Comparison of ENCODE assay signal across 11 mouse cellular contexts in the genomic region with DNA sequence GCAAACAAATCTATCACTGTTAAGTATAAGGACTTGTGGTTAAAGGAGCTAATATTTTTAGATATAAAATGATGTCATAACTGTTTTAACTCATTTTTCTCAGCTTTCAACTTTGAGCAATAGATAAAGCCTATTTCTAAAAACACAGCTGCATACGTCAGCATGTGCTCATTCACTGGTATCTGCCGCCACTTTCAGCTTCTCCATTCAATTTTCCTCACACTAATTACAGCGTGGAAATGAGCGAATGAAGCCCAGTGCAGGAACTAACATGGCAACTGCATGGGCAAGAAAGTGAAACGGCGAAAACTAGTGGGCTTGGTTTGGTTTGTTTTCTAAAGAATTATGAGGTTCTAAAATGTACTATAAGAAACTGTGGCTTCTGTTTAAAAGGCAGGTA. TPM values are rescaled to one million over a fixed set of nuclear protein-coding genes. Genes with fewer than 3 reads are reported as not detected.
DNase-seq lines count a peak whose midpoint lies in the region; ATAC-seq and TF ChIP-seq lines count a peak whose summit lies in the region.
"Had no signal": no experiment of that assay in that cellular context is flagged by ENCODE, and none has a peak within 500 bp of the region (broad histone marks: within the 10 kb centered on the region; RNA-seq: fewer than 3 reads in every experiment).

No protein-coding gene starts in this region.

- no peak for DNase-seq in kidney, postnatal 4 days
- DNase-seq in forebrain, embryonic 10.5 days (ENCODE audit: extremely low spot score, low spot score) = no peak
- peak; percentile 15 for DNase-seq in retina, embryonic 14.5 days (ENCODE audit: low spot score)
- DNase-seq in right cerebral cortex, postnatal 4 days = no peak
- no peak for DNase-seq in adrenal gland, postnatal 25 days
- DNase-seq in cerebellum, adult 11-12 months = no peak
- DNase-seq: left cerebral cortex, postnatal 4 days had no signal

- peak overlapping the region; percentile 50; the same call in 1 of the 2 replicates for H3K4me3 ChIP-seq in kidney, embryonic 14.5 days (ENCODE audit: low read length)
- H3K4me3 ChIP-seq in forebrain, embryonic 10.5 days = peak overlapping the region; percentile 61
- H3K4me3 ChIP-seq in intestine, postnatal 0 days (ENCODE audit: low read depth, low read length) = peak overlapping the region; percentile 50; the same call in 1 of the 2 replicates

- WGBS in kidney, embryonic 14.5 days = 68% methylated on average over 6 of the region's 6 CpGs
- WGBS in forebrain, embryonic 10.5 days = 56% methylated on average over 6 of the region's 6 CpGs
- WGBS in intestine, postnatal 0 days = 52% methylated on average over 6 of the region's 6 CpGs

- H3K4me2 ChIP-seq in kidney, embryonic 14.5 days (replicated peaks; ENCODE audit: low read depth, low read length) = peak overlapping the region; percentile 40
- peak overlapping the region; percentile 70 for H3K4me2 ChIP-seq in intestine, postnatal 0 days (replicated peaks; ENCODE audit: low read depth)

- H3K9me3 ChIP-seq in kidney, embryonic 14.5 days (ENCODE audit: control insufficient read depth, low read length) = no peaks in the 10 kb centered on the region
- H3K9me3 ChIP-seq in forebrain, embryonic 10.5 days = no peaks in the 10 kb centered on the region; the same call in 1 of the 2 replicates
- no peaks in the 10 kb centered on the region for H3K9me3 ChIP-seq in intestine, postnatal 0 days (ENCODE audit: control insufficient read depth)

- H3K9ac ChIP-seq in kidney, embryonic 14.5 days (ENCODE audit: low read depth, low read length) = no peak overlapping the region
- H3K9ac ChIP-seq in intestine, postnatal 0 days (ENCODE audit: low read depth, low read length) = no peak overlapping the region

- H3K27ac ChIP-seq in kidney, embryonic 14.5 days (ENCODE audit: low read depth, low read length) = no peak overlapping the region
- no peak overlapping the region for H3K27ac ChIP-seq in forebrain, embryonic 10.5 days
- no peak overlapping the region for H3K27ac ChIP-seq in intestine, postnatal 0 days (ENCODE audit: low read depth, low read length)

- no peak for TF ChIP-seq CTCF in intestine, postnatal 0 days (IDR thresholded peaks at IDR 0.05; ENCODE audit: low read depth)

- no peak for ATAC-seq in kidney, embryonic 14.5 days (ENCODE audit: low FRiP score, low TSS enrichment)
- no peak for ATAC-seq in intestine, postnatal 0 days
- ATAC-seq: activated CD4-positive, CD25-positive, alpha-beta regulatory T cell, adult 4 months had no signal

- H3K36me3 ChIP-seq in kidney, embryonic 14.5 days (ENCODE audit: control insufficient read depth, insufficient read depth, low read length) = no peaks in the 10 kb centered on the region
- H3K36me3 ChIP-seq in forebrain, embryonic 10.5 days (replicated peaks) = no peaks in the 10 kb centered on the region
- H3K36me3 ChIP-seq in intestine, postnatal 0 days (ENCODE audit: control insufficient read depth, insufficient read depth) = no peaks in the 10 kb centered on the region

- no peaks in the 10 kb centered on the region for H3K4me1 ChIP-seq in kidney, embryonic 14.5 days (ENCODE audit: control insufficient read depth, insufficient read depth, low read length)
- no peaks in the 10 kb centered on the region for H3K4me1 ChIP-seq in forebrain, embryonic 10.5 days
- no peaks in the 10 kb centered on the region for H3K4me1 ChIP-seq in intestine, postnatal 0 days (replicated peaks; ENCODE audit: control insufficient read depth, insufficient read depth, low read length)

- H3K27me3 ChIP-seq in kidney, embryonic 14.5 days (ENCODE audit: control insufficient read depth, insufficient read depth, low read length) = no peaks in the 10 kb centered on the region
- H3K27me3 ChIP-seq in forebrain, embryonic 10.5 days (ENCODE audit: poor library complexity, severe bottlenecking) = no peaks in the 10 kb centered on the region
- H3K27me3 ChIP-seq in intestine, postnatal 0 days (replicated peaks; ENCODE audit: control insufficient read depth, insufficient read depth, low read length) = no peaks in the 10 kb centered on the region
- H3K27me3 ChIP-seq: CH12.LX had no signal

RNA-seq across cellular contexts. Expression of a gene that starts 1.4 kb away (rescaled TPM):
- 33.3 and 41.2 TPM in 2 replicates for polyA plus RNA-seq in kidney, embryonic 14.5 days (2014; fragmentation: Nextera tagmentation; extraction: Ambion mirVana)
- polyA plus RNA-seq in forebrain, embryonic 10.5 days (2016; fragmentation: Nextera tagmentation; extraction: Ambion mirVana) = 55.1 and 57.6 TPM in 2 replicates
- polyA plus RNA-seq in intestine, postnatal 0 days (2015; fragmentation: Nextera tagmentation; extraction: Ambion mirVana) = 10.5 and 11.7 TPM in 2 replicates
- 11.3 and 17.7 TPM in 2 replicates for total RNA-seq in adrenal gland, postnatal 25 days (2021)
- polyA plus RNA-seq: activated CD4-positive, CD25-positive, alpha-beta regulatory T cell, adult 4 months had no signal
